ENCODE assay signal across 11 mouse cellular contexts in the genomic region with DNA sequence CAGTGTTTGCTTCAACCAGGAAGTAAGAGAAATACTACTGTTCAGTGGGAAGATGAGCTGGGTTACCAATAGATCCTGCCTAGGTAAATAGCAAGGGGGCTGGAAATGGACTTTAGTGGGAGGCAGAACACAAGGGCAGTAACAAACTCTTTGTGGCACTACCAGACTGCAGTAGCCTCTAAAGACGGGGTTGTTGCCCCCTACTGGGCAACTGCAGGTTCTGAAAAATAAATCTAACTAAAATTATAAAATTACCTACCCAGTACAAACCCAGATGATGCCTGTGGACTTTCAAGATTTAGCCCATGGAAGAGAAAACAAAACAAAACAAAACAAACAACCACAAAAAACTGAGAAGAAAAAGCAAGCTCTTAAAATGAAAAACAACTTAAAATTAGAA. TPM values are rescaled to one million over a fixed set of nuclear protein-coding genes. Genes with fewer than 3 reads are reported as not detected.
DNase-seq lines count a peak whose midpoint lies in the region; ATAC-seq and TF ChIP-seq lines count a peak whose summit lies in the region.
"Had no signal": no experiment of that assay in that cellular context is flagged by ENCODE, and none has a peak within 500 bp of the region (broad histone marks: within the 10 kb centered on the region; RNA-seq: fewer than 3 reads in every experiment).

No protein-coding gene starts in this region.

- ATAC-seq in heart, postnatal 0 days (ENCODE audit: insufficient read depth, low read depth): no peak
- no peak for ATAC-seq in heart, embryonic 12.5 days (ENCODE audit: insufficient number of reproducible peaks, low FRiP score)
- no peak for ATAC-seq in midbrain, embryonic 11.5 days (ENCODE audit: low FRiP score)

- no peak for TF ChIP-seq EP300 in heart, postnatal 0 days (IDR thresholded peaks at IDR 0.05; ENCODE audit: low read depth)

- H3K4me1 ChIP-seq in heart, postnatal 0 days (ENCODE audit: control insufficient read depth, insufficient read depth): no peaks in the 10 kb centered on the region
- H3K4me1 ChIP-seq in heart, embryonic 12.5 days (replicated peaks): no peaks in the 10 kb centered on the region
- H3K4me1 ChIP-seq in midbrain, embryonic 11.5 days (ENCODE audit: control insufficient read depth, insufficient read depth, low read length): no peaks in the 10 kb centered on the region
- H3K4me1 ChIP-seq in midbrain, embryonic 10.5 days: no peaks in the 10 kb centered on the region
- H3K4me1 ChIP-seq: forebrain, embryonic 12.5 days had no signal

- peak; percentile 31 for TF ChIP-seq CTCF in heart, postnatal 0 days (IDR thresholded peaks at IDR 0.05; ENCODE audit: low read depth)

- H3K9me3 ChIP-seq in heart, postnatal 0 days (replicated peaks; ENCODE audit: control insufficient read depth, low read length): no peaks in the 10 kb centered on the region
- H3K9me3 ChIP-seq in heart, embryonic 12.5 days (replicated peaks): no peaks in the 10 kb centered on the region
- H3K9me3 ChIP-seq in midbrain, embryonic 11.5 days (ENCODE audit: control insufficient read depth, low read length): no peaks in the 10 kb centered on the region
- H3K9me3 ChIP-seq in midbrain, embryonic 10.5 days (replicated peaks): no peaks in the 10 kb centered on the region
- H3K9me3 ChIP-seq: forebrain, embryonic 12.5 days had no signal

- no peak overlapping the region for H3K27ac ChIP-seq in heart, postnatal 0 days (ENCODE audit: low read depth)
- no peak overlapping the region for H3K27ac ChIP-seq in heart, embryonic 12.5 days (ENCODE audit: poor library complexity, severe bottlenecking)
- H3K27ac ChIP-seq in midbrain, embryonic 11.5 days (ENCODE audit: low read depth, low read length): no peak overlapping the region
- H3K27ac ChIP-seq in midbrain, embryonic 10.5 days (replicated peaks): no peak overlapping the region
- H3K27ac ChIP-seq: forebrain, embryonic 12.5 days had no signal

- H3K36me3 ChIP-seq in heart, postnatal 0 days (replicated peaks; ENCODE audit: control insufficient read depth, insufficient read depth, low read length): peaks cover 43% of the 10 kb centered on the region
- peaks cover 56% of the 10 kb centered on the region for H3K36me3 ChIP-seq in heart, embryonic 12.5 days
- peaks cover 16% of the 10 kb centered on the region; the same call in 1 of the 2 replicates for H3K36me3 ChIP-seq in midbrain, embryonic 11.5 days (ENCODE audit: control insufficient read depth, insufficient read depth, low read length)
- peaks cover 82% of the 10 kb centered on the region for H3K36me3 ChIP-seq in midbrain, embryonic 10.5 days

- H3K27me3 ChIP-seq in heart, postnatal 0 days (ENCODE audit: control insufficient read depth, insufficient read depth, low read length): no peaks in the 10 kb centered on the region
- no peaks in the 10 kb centered on the region for H3K27me3 ChIP-seq in heart, embryonic 12.5 days (replicated peaks)
- no peaks in the 10 kb centered on the region for H3K27me3 ChIP-seq in midbrain, embryonic 11.5 days (ENCODE audit: control insufficient read depth, insufficient read depth, low read length)
- H3K27me3 ChIP-seq in midbrain, embryonic 10.5 days (ENCODE audit: low read depth, poor library complexity, severe bottlenecking): no peaks in the 10 kb centered on the region
- H3K27me3 ChIP-seq: forebrain, embryonic 12.5 days had no signal

- no peak overlapping the region for H3K4me2 ChIP-seq in heart, postnatal 0 days (ENCODE audit: low read depth, low read length)
- no peak overlapping the region for H3K4me2 ChIP-seq in heart, embryonic 12.5 days
- H3K4me2 ChIP-seq in midbrain, embryonic 11.5 days: no peak overlapping the region
- H3K4me2 ChIP-seq: forebrain, embryonic 12.5 days had no signal

- 35% methylated on average over 1 of the region's 1 CpGs for WGBS in heart, postnatal 0 days
- 37% methylated on average over 1 of the region's 1 CpGs for WGBS in heart, embryonic 12.5 days
- 33% methylated on average over 1 of the region's 1 CpGs for WGBS in midbrain, embryonic 11.5 days
- WGBS in midbrain, embryonic 10.5 days: 43% methylated on average over 1 of the region's 1 CpGs

- peak; percentile 19 for DNase-seq in heart, postnatal 0 days (ENCODE audit: low spot score)
- peak; percentile 80 for DNase-seq in midbrain, embryonic 11.5 days (ENCODE audit: low spot score, missing footprints)
- DNase-seq in midbrain, embryonic 10.5 days (ENCODE audit: low spot score): no peak
- peak; percentile 31 for DNase-seq in brain, adult 2 months (ENCODE audit: low read depth, low spot score)
- peak; percentile 23 for DNase-seq in retina, postnatal 1 day
- no peak for DNase-seq in heart, adult 8-10 months (ENCODE audit: low spot score)
- DNase-seq in kidney, adult 11 months: no peak
- DNase-seq: cerebellum, adult 11-12 months had no signal

- no peak overlapping the region for H3K9ac ChIP-seq in heart, postnatal 0 days (replicated peaks; ENCODE audit: low read depth, low read length)
- H3K9ac ChIP-seq in heart, embryonic 12.5 days: no peak overlapping the region
- no peak overlapping the region for H3K9ac ChIP-seq in midbrain, embryonic 11.5 days (ENCODE audit: low read length)
- H3K9ac ChIP-seq: forebrain, embryonic 12.5 days had no signal

- H3K4me3 ChIP-seq in heart, postnatal 0 days (ENCODE audit: low read depth, low read length): no peak overlapping the region
- H3K4me3 ChIP-seq in heart, embryonic 12.5 days: no peak overlapping the region
- no peak overlapping the region for H3K4me3 ChIP-seq in midbrain, embryonic 11.5 days (ENCODE audit: low read depth, low read length)
- no peak overlapping the region for H3K4me3 ChIP-seq in midbrain, embryonic 10.5 days
- H3K4me3 ChIP-seq: forebrain, embryonic 12.5 days had no signal

RNA-seq across cellular contexts. Expression of a gene that starts 20.6 kb away (rescaled TPM):
- total RNA-seq in heart, postnatal 0 days (2014; rRNA removed; ENCODE audit: low replicate concordance): 14.1 and 15.7 TPM in 2 replicates
- polyA plus RNA-seq in heart, postnatal 0 days (2015; fragmentation: Nextera tagmentation; extraction: Ambion mirVana): 26.8 and 27.1 TPM in 2 replicates
- 70.6 and 75.3 TPM in 2 replicates for polyA plus RNA-seq in heart, embryonic 12.5 days (2016; fragmentation: Nextera tagmentation; extraction: Ambion mirVana)
- 89.7 and 95.4 TPM in 2 replicates for polyA plus RNA-seq in midbrain, embryonic 11.5 days (2014; fragmentation: Nextera tagmentation; extraction: Ambion mirVana)
- 99.1 and 123 TPM in 2 replicates for polyA plus RNA-seq in midbrain, embryonic 10.5 days (2016; fragmentation: Nextera tagmentation; extraction: Ambion mirVana)
- total RNA-seq in heart, adult 8-10 months (2022): 10 to 100 TPM; 10.5 to 13.6 (median 11.3) TPM

RNA-seq across cellular contexts. Expression of a gene that starts 20.8 kb away (rescaled TPM):
- total RNA-seq in heart, postnatal 0 days (2014; rRNA removed; ENCODE audit: low replicate concordance): 42.1 and 52.6 TPM in 2 replicates
- polyA plus RNA-seq in heart, postnatal 0 days (2015; fragmentation: Nextera tagmentation; extraction: Ambion mirVana): 149 and 161 TPM in 2 replicates
- polyA plus RNA-seq in heart, embryonic 12.5 days (2016; fragmentation: Nextera tagmentation; extraction: Ambion mirVana): 205 and 207 TPM in 2 replicates
- 287 and 341 TPM in 2 replicates for polyA plus RNA-seq in midbrain, embryonic 11.5 days (2014; fragmentation: Nextera tagmentation; extraction: Ambion mirVana)
- 418 and 428 TPM in 2 replicates for polyA plus RNA-seq in midbrain, embryonic 10.5 days (2016; fragmentation: Nextera tagmentation; extraction: Ambion mirVana)
- 10 to 100 TPM; 77.9 to 91.8 (median 85.9) TPM for total RNA-seq in heart, adult 8-10 months (2022)

RNA-seq across cellular contexts. Expression of a gene that starts 38.5 kb away (rescaled TPM):
- 7.1 TPM in 1 of 2 replicates, not detected in the other for total RNA-seq in heart, postnatal 0 days (2014; rRNA removed; ENCODE audit: low replicate concordance)
- 0.16 and 0.22 TPM in 2 replicates for polyA plus RNA-seq in heart, postnatal 0 days (2015; fragmentation: Nextera tagmentation; extraction: Ambion mirVana)
- polyA plus RNA-seq in heart, embryonic 12.5 days (2016; fragmentation: Nextera tagmentation; extraction: Ambion mirVana): 0.98 and 1.1 TPM in 2 replicates
- polyA plus RNA-seq in midbrain, embryonic 11.5 days (2014; fragmentation: Nextera tagmentation; extraction: Ambion mirVana): 2.2 and 2.5 TPM in 2 replicates
- 2.2 and 2.3 TPM in 2 replicates for polyA plus RNA-seq in midbrain, embryonic 10.5 days (2016; fragmentation: Nextera tagmentation; extraction: Ambion mirVana)
- total RNA-seq in heart, adult 8-10 months (2022): under 1 TPM in 1 of 4 experiments, not detected in 3; 0.50 TPM
- total RNA-seq: heart, postnatal 14 days had no signal

Comparison
In these comparisons a context has a peak if more than half of its experiments do, and no peak if none do; other contexts are left out.
1. DNase-seq: peak in heart, postnatal 0 days (single experiment), midbrain, embryonic 11.5 days (single experiment), brain, adult 2 months (single experiment) and retina, postnatal 1 day (single experiment); none in midbrain, embryonic 10.5 days (single experiment), heart, adult 8-10 months (single experiment) and kidney, adult 11 months (single experiment).